Mouse (Mus musculus) induced T-regulatory cell, adult 2 months (primary cell): ENCODE results near the gene Ablim2.

ENCODE experiments used
- DNase-seq: peaks from one replicate; pipeline ENCODE4 v3.0.0-alpha.2; 2012; ENCODE audit warnings: low read depth

The Ablim2 gene

GRCm38 (mm10) chr5:35888959-35889358, 131.3 kb downstream of the Ablim2 start:
- DNase-seq: peak; percentile 33

DNA sequence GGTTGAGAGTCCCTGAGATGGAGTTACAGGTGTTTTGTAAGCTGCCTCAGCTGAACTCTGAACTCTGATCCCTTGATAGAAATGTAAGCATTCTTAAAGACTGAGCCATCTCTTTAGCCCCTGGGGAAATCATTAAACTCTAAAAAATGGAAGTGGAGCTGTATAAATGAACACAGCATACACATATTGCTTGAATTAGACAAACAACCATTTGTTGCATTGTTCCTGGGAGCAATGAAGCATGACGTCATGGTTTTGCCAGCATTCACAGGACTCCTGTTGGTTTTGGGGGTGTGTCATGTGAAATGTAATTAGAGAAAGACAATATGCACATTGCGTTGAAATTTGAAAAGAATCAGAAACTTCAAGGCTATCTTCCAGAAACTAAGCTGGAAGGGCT, 132.0 kb downstream of the Ablim2 start:
- no peak for DNase-seq

DNA sequence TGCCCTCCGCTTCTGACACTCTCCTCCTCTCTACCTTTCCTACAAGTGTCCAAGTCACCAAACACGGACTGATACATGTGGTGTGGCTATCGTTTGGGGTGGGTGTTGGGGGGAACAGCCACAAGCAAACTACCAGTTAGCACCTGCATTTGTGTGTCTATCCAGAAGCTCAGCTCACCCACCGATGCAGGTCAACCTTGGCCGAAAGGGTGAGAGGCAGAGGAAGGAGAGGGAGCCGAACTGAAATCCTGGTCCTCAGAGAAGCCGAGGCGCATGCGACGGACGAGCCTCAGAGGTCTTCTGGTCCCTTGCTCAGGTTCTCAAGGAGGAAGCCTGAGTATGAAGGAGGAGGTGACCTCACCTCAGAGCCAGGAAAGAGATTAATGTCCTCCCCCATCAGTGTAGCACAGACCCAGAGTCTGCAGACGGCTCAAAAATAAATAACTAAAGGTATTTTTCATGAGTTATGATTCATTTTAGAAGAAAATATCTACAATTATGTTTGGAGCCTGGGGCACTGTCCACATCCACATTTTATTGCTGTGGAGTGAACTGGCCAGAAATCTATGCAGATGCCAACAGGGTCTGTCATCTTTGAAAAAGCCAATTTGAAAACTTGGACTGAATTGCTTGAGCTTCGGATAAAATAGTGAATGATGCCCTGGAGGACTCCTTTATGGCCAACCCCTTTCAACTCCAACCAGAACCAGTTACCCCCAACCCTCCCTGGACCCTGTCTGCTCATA, 133.5 kb downstream of the Ablim2 start:
- DNase-seq: no peak

GRCm38 (mm10) chr5:35892363-35892762, 134.7 kb downstream of the Ablim2 start:
- DNase-seq: peak; percentile 18

DNA sequence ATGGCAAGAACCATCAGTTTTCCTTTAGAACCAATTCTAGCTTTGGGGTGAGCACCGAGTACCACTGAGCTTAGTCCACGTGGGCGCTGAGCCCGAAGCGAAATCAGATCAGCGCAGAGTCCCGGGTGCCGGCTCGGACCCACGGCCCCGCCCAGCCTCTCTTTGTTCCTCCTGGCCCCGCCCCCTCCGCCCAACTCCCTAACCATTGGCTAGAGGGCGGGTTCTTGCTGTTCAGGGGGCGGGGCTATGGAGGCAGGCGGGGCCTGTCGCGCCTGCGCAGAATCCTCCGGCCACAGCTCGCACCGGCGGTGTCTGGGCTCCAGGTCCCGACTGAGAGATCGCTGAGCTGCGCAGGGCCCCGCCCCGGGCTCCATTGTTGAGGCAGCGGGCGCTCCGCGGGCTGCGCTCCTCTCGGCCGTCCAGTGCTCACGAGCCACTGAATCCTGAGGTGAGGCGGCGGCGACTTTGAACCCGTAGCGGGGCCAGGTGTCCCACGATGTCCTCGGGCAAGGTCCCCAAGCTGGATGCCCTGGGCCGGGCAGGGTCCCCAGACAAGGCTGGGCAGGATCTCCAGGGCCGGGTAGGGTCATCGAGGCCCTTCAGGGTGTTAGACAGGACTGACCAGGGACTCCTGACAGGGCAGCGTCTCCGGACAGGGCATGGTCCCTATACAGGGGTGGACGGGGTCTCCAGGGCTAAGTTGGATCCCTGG, 135.6 kb downstream of the Ablim2 start, which contains the start of gene Afap1:
Gene Afap1 (plus strand): TSS at position 227 of the 712 bp plus-strand sequence.
- DNase-seq: peak; percentile 97

DNA sequence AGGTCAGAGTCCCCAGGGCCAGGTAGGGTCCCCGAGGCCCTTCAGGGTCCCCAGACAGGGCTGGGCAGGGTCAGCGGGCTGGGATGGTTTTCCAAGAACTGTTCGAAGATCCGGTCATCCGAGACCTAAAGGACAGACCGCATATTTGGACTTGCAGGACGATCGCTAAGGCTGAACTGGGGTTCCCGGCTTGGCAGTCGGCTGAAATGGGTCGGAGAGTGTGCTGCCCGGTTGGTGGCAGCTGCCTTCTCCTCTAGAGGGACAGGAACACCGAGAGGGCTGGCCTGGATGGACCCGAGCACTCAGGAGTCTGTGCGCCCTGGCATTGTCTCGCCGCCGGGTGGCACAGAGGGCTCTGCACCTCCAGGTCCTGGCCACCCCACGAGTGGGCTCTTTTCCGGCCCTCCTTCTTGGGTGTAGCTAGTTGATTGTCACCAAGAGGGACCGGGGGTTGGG, 136.2 kb downstream of the Ablim2 start:
- DNase-seq: peak; percentile 40

GRCm38 (mm10) chr5:35894295-35895047, 136.8 kb downstream of the Ablim2 start:
- DNase-seq: no peak

DNA sequence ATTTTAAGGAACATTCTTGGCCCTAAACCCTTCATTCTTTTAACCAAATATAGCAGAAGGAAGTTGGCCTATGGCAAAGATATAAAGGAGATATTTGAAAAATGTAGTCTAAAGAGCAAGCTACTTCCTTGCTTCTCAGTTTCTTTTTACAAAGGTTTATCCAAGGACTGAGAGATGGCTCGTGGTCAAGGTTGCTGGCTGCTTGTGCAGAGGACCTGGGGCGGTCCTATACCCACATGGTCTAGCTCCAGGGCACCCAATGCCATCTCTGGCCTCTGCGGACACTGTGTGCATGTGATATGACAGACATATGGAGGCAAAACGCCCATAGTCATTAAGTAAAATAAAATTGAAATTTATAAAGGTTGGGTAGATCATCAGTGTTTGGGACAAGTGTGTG, 138.2 kb downstream of the Ablim2 start:
- no peak for DNase-seq

DNA sequence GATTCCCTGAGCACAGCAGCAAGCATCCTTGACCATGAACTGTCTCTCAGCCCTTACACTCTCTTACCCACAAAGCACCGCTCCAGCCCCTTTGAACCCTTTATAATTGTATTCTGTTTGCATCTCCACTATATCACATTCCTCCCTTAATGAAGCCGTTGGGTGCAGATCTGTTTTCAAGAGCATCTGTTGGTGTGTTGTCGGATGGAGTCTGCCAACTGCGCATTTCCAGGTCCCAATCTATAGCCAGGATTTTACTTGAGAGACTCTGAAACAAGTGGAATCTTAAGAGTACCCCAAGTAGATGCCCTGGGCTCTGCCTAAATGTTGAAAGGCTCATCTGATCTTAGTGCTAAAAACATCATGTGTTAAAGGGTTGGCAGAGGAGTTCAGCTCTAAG, 138.9 kb downstream of the Ablim2 start:
- DNase-seq: no peak

DNA sequence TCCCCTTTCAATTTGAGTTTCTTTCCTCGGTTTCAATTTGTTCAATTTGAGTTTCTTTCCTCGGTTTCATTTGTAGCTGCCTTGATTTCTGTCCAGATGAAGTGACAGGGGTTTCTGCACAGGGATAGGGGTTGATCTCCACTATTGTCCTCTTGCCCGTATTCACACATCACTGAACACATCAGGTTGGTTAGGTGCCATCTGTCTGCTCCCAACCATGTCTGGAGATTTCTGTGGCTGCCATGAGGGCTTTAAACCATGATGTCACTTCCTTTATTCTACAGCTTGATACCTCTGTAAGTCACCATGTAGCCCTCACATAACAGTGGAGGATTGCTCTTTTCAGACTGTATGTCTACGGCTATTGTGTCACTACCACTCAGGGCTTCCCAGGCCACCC, 139.5 kb downstream of the Ablim2 start:
- no peak for DNase-seq

GRCm38 (mm10) chr5:35898114-35898513, 140.4 kb downstream of the Ablim2 start:
- no peak for DNase-seq

- no peak for DNase-seq
Observed at GRCm38 (mm10) chr5:35898994-35899393, 141.3 kb downstream of the Ablim2 start.

DNA sequence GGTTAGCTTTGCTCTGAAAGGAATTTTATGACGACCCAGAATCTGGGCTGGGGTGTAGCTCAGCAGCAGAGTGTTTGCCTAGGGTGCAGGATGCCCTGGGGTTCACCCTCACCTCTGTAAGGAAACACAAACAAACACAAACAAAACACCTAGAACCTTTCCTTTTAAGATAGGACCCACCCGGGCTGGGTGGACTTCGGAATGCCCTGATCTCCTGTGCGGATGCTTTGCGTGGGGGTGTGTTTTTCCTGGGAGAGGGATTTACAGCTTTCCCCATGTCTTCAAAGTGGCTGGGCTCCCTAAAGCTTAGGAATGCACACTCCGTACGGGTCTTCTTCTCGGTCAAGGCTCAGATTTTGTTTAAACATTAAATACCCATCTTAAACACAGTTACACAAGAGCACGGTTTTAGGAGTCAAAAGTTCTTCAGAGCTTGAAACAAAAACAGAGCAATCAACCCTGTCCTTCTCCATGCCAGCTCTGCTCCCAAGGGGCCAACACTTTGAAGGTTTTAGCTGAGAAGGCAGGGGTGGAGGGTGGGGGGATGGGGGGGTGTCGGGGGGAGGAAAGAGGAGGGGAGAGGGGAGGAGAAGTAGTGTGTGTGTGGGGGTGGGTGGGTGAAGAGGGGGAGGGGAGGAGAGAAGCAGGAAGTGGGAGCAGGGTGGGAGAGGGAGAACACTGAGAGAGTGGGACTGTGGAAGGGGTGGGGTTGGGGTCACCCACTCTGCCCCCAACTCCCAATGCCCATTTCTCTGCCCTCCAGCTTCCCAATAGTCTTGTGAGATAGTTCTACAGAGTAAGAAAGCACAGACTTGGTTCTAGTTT, 142.9 kb downstream of the Ablim2 start:
- DNase-seq: no peak

GRCm38 (mm10) chr5:35901226-35901809, 143.6 kb downstream of the Ablim2 start:
- no peak for DNase-seq

DNA sequence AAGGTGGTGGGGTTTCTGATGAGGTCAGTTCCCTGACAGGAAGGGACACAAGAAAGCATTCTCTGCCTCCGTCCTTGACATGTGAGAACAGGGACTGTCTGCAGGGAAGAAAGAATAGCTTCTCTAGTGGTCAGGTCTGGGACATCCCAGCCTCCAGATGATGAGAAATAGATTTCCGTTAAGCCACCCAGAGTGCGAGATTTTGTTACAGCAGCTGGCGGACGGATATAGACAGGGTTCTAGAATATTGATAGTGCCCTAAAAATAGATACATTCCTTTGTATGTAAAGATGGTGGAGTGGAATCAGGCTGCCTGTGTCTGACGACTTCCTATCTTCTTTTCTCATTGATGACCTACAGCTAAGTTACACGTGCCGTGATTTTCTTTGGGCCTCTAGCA, 145.8 kb downstream of the Ablim2 start:
- no peak for DNase-seq

GRCm38 (mm10) chr5:35905283-35905682, 147.6 kb downstream of the Ablim2 start:
- DNase-seq: no peak

- DNase-seq: no peak
Observed at GRCm38 (mm10) chr5:35907090-35907489, 149.4 kb downstream of the Ablim2 start.

DNA sequence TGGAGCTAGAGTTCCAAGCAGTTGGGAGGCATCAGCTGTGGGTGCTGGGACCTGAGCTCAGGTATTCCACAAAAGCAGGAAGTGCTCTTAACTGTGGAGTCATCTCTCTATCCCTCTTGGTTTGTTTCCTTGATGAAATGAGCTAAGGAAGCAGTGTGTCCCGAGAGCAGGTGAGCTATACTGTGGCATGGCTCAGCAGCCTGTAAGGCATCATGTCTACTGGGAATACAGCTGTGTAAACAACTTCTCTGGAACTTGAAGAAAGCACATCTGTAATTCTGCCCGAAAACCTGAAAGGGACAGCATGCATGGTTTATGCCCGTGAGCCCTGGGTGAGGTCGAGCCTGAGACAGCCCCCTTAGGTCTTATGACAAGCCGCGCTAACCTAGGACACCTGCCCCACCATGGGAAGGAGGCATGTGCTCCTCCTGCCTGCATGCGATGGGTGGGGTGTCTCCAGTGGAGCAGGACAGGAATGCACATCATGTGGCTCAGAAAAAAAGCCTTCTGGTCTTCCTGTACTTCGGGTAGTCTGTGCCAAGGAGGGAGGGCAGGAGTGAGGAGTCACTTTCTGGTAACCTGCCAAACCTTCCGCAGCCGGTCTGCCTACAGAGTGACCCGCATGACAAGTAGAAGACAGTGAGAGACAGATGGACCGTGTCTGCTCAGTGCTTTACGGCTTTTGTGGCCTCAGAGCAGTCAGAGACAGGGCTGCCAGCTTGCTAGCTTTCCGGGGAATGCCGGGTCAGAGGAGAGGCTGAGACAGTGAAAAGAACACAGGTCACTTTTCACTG, 150.2 kb downstream of the Ablim2 start:
- no peak for DNase-seq

DNA sequence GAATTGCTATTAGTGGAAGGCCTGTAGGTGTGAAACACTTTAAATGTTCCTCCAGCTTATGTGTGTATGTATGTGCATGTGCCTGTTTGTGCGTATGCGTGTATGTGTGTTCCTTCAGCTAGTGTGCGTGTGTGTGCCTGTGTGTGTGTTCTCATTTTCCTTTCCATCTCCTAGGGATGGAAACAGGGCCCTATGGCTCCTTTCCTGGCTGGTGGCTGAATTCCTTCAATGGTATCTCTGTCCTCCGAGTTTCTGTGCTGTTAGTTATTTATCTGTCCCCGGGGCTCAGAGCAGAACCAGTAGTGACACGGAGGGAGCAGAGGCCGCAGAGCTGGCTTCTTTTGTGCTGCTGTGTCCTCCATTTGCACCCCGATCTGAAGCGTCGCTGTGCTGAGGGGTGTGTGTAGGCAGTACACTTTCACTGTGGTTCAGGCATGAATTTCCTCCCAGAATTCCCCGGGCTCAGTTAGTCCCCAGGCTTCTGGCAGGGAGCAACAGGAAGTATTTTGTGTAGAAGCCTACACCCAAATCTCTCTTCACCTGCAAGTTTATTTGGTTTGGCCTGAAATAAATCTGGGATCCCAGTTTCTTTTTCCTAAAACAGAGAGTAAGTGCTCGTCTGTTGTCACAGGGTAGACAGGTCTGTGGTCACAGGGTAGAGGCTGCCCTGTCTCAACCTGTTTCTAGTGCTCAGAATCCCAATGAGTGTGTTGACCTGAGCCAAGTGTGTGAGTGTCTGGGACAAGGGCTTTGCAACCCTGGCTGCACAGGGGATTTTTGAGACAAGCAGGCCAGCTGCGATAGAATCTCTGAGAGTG, 151.2 kb downstream of the Ablim2 start:
- no peak for DNase-seq
